Mouse (Mus musculus): Measurements from ENCODE around the gene Mrps11. TPM values are rescaled to one million over a fixed set of nuclear protein-coding genes. Genes with fewer than 3 reads are reported as not detected.
A peak's percentile ranks its signal among the peaks of the same experiment; 100 is the strongest.

Mrps11 gene
- polyA plus RNA-seq, 1 experiment from 2014 or later = 40.6 TPM

- WGBS = 79% methylated on average over 15 of the region's 15 CpGs
- peak; percentile 39 for ATAC-seq
- Histone ChIP-seq H3K9me3 (ENCODE audit: control insufficient read depth) (no peaks in the 10 kb centered on the region), H3K27me3 (replicated peaks; ENCODE audit: control insufficient read depth, insufficient read depth, low read length) (no peaks in the 10 kb centered on the region), H3K9ac (ENCODE audit: low read depth, low read length) (no peak overlapping the region), H3K4me3 (ENCODE audit: low read depth, low read length) (no peak overlapping the region), H3K4me2 (replicated peaks; ENCODE audit: low read depth) (no peak overlapping the region), H3K36me3 (ENCODE audit: control insufficient read depth, insufficient read depth) (peaks cover 23% of the 10 kb centered on the region), H3K27ac (ENCODE audit: low read depth, low read length) (no peak overlapping the region), H3K4me1 (replicated peaks; ENCODE audit: control insufficient read depth, insufficient read depth, low read length) (no peaks in the 10 kb centered on the region)
- TF ChIP-seq CTCF (IDR thresholded peaks at IDR 0.05; ENCODE audit: low read depth) = peak; percentile 98
Measured at GRCm38 (mm10) chr7:78791359-78792222, 8.7 kb downstream of the Mrps11 start.

DNA sequence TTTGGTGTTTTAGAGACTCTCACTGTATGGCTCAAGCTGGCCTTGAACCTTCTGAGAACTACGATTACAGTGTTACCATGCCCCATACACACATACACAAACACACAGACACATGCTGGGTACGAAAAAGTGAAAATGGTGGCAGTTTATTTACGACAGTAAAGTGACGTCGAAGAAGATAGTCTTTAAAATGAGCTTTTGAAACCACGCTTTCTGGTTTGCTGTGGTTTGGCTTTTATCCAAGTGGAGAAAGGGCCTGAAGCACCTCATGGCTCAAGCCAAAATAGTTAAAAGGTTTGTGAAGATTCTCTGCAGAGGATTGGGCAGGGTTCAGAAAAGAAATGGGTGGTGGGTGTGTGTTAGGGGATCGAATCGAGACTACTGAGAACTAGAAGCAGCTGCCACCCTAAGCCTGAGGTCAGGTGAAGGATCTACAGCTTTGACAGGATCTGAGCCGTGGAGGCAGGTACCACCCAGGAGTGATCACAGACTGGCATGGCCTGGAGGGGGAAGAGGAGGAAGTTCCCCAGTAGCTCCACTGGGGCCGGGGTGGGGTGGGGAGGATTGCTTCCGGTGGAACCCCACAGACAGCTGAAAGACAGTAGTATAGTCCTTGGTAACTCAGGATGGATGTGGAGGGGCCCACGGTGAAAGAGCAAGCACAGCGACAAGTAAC, 11.1 kb downstream of the Mrps11 start:
- Histone ChIP-seq H3K27ac (ENCODE audit: low read depth, low read length) (no peak overlapping the region), H3K36me3 (ENCODE audit: control insufficient read depth, insufficient read depth) (peaks cover 18% of the 10 kb centered on the region), H3K9ac (ENCODE audit: low read depth, low read length) (no peak overlapping the region), H3K4me1 (replicated peaks; ENCODE audit: control insufficient read depth, insufficient read depth, low read length) (no peaks in the 10 kb centered on the region), H3K9me3 (ENCODE audit: control insufficient read depth) (no peaks in the 10 kb centered on the region), H3K27me3 (replicated peaks; ENCODE audit: control insufficient read depth, insufficient read depth, low read length) (no peaks in the 10 kb centered on the region), H3K4me2 (replicated peaks; ENCODE audit: low read depth) (no peak overlapping the region), H3K4me3 (ENCODE audit: low read depth, low read length) (no peak overlapping the region)
- ATAC-seq = no peak
- WGBS = 88% methylated on average over 13 of the region's 13 CpGs
- no peak for TF ChIP-seq CTCF (IDR thresholded peaks at IDR 0.05; ENCODE audit: low read depth)

DNA sequence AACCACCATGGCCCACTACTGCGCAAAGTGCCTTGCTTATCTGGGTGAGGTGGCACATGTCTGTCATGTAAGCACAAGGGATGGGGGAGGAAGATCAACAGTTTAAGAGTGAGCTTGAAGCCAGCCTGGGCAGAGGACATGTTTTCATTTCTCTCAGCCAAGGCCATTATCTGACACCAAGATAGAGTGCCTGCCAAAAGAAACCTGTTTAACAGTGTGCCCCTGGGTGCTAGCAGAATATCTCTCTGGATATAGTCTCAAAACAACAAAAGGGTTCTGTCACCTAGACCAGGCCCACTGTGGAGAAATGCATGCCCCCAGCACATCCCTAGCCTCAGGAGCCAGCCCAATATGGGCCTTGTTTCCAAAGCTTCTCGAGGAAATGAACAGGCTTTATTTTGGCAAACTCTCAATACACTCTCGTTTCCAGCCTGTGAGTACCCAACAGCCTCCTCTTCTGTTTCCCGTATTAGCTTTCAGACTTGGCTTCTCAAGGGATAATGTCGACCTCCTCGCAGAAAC, 11.7 kb downstream of the Mrps11 start:
- TF ChIP-seq CTCF (IDR thresholded peaks at IDR 0.05; ENCODE audit: low read depth) = no peak
- no peak overlapping the region for H3K27ac ChIP-seq (ENCODE audit: low read depth, low read length)
- H3K27me3 ChIP-seq (replicated peaks; ENCODE audit: control insufficient read depth, insufficient read depth, low read length) = no peaks in the 10 kb centered on the region
- H3K4me3 ChIP-seq (ENCODE audit: low read depth, low read length) = no peak overlapping the region
- WGBS = 74% methylated on average over 6 of the region's 6 CpGs
- H3K9ac ChIP-seq (ENCODE audit: low read depth, low read length) = no peak overlapping the region
- no peaks in the 10 kb centered on the region for H3K9me3 ChIP-seq (ENCODE audit: control insufficient read depth)
- peaks cover 14% of the 10 kb centered on the region; the same call in 1 of the 2 replicates for H3K36me3 ChIP-seq (ENCODE audit: control insufficient read depth, insufficient read depth)
- no peak for ATAC-seq
- H3K4me1 ChIP-seq (replicated peaks; ENCODE audit: control insufficient read depth, insufficient read depth, low read length) = no peaks in the 10 kb centered on the region
- no peak overlapping the region for H3K4me2 ChIP-seq (replicated peaks; ENCODE audit: low read depth)

DNA sequence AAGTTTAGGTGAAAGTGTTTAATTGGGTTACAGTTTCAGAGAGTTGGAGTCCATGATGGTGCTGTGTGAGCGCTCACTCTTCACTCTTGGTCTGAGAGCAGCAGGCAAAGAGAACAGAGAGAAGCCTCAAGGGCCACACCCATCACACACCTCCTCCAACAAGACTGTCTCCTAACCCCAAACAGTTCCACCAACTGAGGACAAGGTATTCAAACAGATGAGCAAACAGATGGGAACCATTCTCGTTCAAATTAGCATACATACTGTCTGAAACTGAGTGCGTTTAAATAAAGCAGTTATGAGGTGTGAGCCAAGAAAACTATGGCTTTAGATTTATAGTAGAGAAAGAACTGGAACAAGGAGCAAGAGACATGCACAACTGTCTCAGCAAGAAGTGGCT, 13.7 kb downstream of the Mrps11 start:
- Histone ChIP-seq H3K27me3 (replicated peaks; ENCODE audit: control insufficient read depth, insufficient read depth, low read length) (no peaks in the 10 kb centered on the region), H3K9ac (ENCODE audit: low read depth, low read length) (no peak overlapping the region), H3K27ac (ENCODE audit: low read depth, low read length) (no peak overlapping the region), H3K36me3 (ENCODE audit: control insufficient read depth, insufficient read depth) (peaks cover 5% of the 10 kb centered on the region; the same call in 1 of the 2 replicates), H3K4me1 (replicated peaks; ENCODE audit: control insufficient read depth, insufficient read depth, low read length) (no peaks in the 10 kb centered on the region), H3K9me3 (ENCODE audit: control insufficient read depth) (no peaks in the 10 kb centered on the region), H3K4me2 (replicated peaks; ENCODE audit: low read depth) (no peak overlapping the region), H3K4me3 (ENCODE audit: low read depth, low read length) (no peak overlapping the region)
- WGBS = 89% methylated on average over 3 of the region's 3 CpGs
- TF ChIP-seq CTCF (IDR thresholded peaks at IDR 0.05; ENCODE audit: low read depth) = no peak
- ATAC-seq = no peak

DNA sequence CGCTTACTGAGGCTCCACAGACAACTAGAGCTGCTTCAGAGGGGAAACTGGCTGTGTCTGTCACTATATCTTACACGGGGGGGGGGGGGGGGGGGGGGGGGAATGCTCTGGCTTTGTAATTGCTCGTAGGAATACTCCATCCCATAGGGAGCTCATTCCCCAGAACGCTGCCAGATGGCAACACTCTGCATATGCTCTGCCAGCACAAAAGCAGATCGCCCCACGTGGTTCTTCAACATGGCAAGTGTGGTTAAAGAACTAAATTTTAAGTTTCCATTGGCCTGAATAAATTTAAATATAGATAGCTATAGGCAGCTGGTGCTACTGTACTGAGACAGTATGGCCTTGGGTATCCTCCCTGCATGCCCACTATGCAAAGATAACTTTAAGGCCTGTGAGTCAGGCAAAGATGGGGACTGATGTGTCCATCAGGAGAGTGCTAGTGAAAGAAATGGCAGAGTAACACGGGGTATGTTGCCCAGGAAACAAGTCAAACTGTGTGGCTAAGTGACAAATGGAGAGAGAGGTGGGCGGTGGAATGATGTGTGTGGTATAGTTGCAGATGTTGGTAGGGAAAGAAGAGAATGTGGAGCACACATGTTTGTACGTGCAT, 15.0 kb downstream of the Mrps11 start:
- TF ChIP-seq CTCF (IDR thresholded peaks at IDR 0.05; ENCODE audit: low read depth) = no peak
- 63% methylated on average over 8 of the region's 9 CpGs for WGBS
- no peaks in the 10 kb centered on the region for H3K27me3 ChIP-seq (replicated peaks; ENCODE audit: control insufficient read depth, insufficient read depth, low read length)
- no peak overlapping the region for H3K9ac ChIP-seq (ENCODE audit: low read depth, low read length)
- no peak overlapping the region for H3K4me2 ChIP-seq (replicated peaks; ENCODE audit: low read depth)
- no peak overlapping the region for H3K27ac ChIP-seq (ENCODE audit: low read depth, low read length)
- no peaks in the 10 kb centered on the region for H3K4me1 ChIP-seq (replicated peaks; ENCODE audit: control insufficient read depth, insufficient read depth, low read length)
- no peak for ATAC-seq
- H3K9me3 ChIP-seq (ENCODE audit: control insufficient read depth) = no peaks in the 10 kb centered on the region
- H3K4me3 ChIP-seq (ENCODE audit: low read depth, low read length) = no peak overlapping the region
- H3K36me3 ChIP-seq (ENCODE audit: control insufficient read depth, insufficient read depth) = no peaks in the 10 kb centered on the region
